Mouse (Mus musculus): ENCODE results near the gene Hist1h3g.

DNA sequence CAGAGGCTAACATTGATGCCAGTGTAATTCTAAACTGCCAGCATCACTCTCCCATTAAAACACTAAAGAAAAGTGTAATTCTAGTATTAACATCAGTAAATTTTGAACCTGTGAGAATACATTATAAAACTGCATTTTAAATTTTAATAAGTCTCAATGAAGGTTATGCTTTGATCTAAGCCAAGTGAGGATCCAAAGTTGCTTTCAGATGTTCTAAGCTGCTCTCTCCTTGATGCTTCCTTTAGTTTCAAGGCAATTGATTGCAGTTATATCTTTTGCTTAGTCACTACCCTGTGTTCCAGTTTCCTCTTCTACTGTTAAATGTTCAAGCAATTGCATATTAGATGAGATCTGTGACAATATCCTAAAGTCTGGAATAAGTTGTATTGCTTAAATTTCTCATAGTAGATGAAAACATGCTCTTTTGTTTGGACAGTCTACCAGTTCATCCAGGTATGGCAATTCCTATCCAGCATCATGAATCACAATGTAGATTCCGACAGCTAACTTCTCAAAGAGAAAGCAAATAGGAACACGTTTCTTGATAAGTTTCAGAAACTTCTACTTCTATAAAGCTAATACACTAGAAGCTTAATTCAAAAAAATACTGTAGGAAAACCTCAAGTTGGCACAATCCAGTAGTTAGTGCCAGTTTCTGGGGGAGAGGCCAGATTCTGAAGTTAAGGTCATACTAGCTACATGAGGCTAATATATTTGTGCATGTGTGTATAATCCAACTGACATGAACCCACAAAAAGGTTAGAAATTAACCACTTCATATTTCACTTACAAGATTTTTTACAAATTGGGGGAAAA lies 37.2 kb downstream of the Hist1h3g start:
- TF ChIP-seq CTCF (IDR thresholded peaks at IDR 0.05; ENCODE audit: control insufficient read depth, insufficient read depth, insufficient read length) (no peak), MYOG (IDR thresholded peaks at IDR 0.05; ENCODE audit: control insufficient read depth, extremely low read depth, insufficient read length) (no peak), CEBPB (IDR thresholded peaks at IDR 0.05; ENCODE audit: low read depth) (no peak), USF1 (IDR thresholded peaks at IDR 0.05; ENCODE audit: low read depth) (no peak)

Data from C2C12 (cell line).